Mouse (Mus musculus): ENCODE data around the gene Zmat5.
A peak's percentile ranks its signal among the peaks of the same experiment; 100 is the strongest.
"Not testable (repeated sequence)": the region's sequence is repeated elsewhere in the genome, so short reads cannot be mapped to it uniquely, and the experiment has no call there.

Zmat5 gene

GRCm38 (mm10) chr11:4690353-4690752 is 14.1 kb upstream of the Zmat5 start:
- DNase-seq (ENCODE audit: low spot score): no peak

GRCm38 (mm10) chr11:4691213-4691612 is 13.3 kb upstream of the Zmat5 start:
- no peak for DNase-seq (ENCODE audit: low spot score)

GRCm38 (mm10) chr11:4692162-4692561 is 12.3 kb upstream of the Zmat5 start:
- no peak for DNase-seq (ENCODE audit: low spot score)

- peak; percentile 69 for DNase-seq (ENCODE audit: low spot score)
Observed at GRCm38 (mm10) chr11:4697043-4697983, 7.2 kb upstream of the Zmat5 start.

GRCm38 (mm10) chr11:4700726-4701125 is 3.8 kb upstream of the Zmat5 start:
- no peak for DNase-seq (ENCODE audit: low spot score)

GRCm38 (mm10) chr11:4703688-4704071 is 798 bp upstream of the Zmat5 start:
- peak; percentile 59 for DNase-seq (ENCODE audit: low spot score)

- no peak for DNase-seq (ENCODE audit: low spot score)
Observed at GRCm38 (mm10) chr11:4705178-4705577, 700 bp downstream of the Zmat5 start.

GRCm38 (mm10) chr11:4710188-4710587 is 5.7 kb downstream of the Zmat5 start:
- DNase-seq (ENCODE audit: low spot score): not testable (repeated sequence)

GRCm38 (mm10) chr11:4712822-4713221 is 8.3 kb downstream of the Zmat5 start:
- no peak for DNase-seq (ENCODE audit: low spot score)

- no peak for DNase-seq (ENCODE audit: low spot score)
Observed at GRCm38 (mm10) chr11:4714727-4715126, 10.2 kb downstream of the Zmat5 start.

- no peak for DNase-seq (ENCODE audit: low spot score)
Observed at GRCm38 (mm10) chr11:4715596-4715995, 11.1 kb downstream of the Zmat5 start.

- DNase-seq (ENCODE audit: low spot score): no peak
Observed at GRCm38 (mm10) chr11:4716530-4717236, 12.2 kb downstream of the Zmat5 start.

GRCm38 (mm10) chr11:4718548-4718947 is 14.1 kb downstream of the Zmat5 start:
- no peak for DNase-seq (ENCODE audit: low spot score)

GRCm38 (mm10) chr11:4719961-4720360 is 15.5 kb downstream of the Zmat5 start:
- DNase-seq (ENCODE audit: low spot score): no peak

- DNase-seq (ENCODE audit: low spot score): no peak
Observed at GRCm38 (mm10) chr11:4720393-4720792, 15.9 kb downstream of the Zmat5 start.

- no peak for DNase-seq (ENCODE audit: low spot score)
Observed at GRCm38 (mm10) chr11:4720900-4721580, 16.6 kb downstream of the Zmat5 start.

- no peak for DNase-seq (ENCODE audit: low spot score)
Observed at GRCm38 (mm10) chr11:4721728-4722127, 17.2 kb downstream of the Zmat5 start.

GRCm38 (mm10) chr11:4729603-4730002 is 25.1 kb downstream of the Zmat5 start:
- peak; percentile 92 for DNase-seq (ENCODE audit: low spot score)

GRCm38 (mm10) chr11:4730096-4730495 is 25.6 kb downstream of the Zmat5 start:
- no peak for DNase-seq (ENCODE audit: low spot score)

GRCm38 (mm10) chr11:4730913-4731312 is 26.4 kb downstream of the Zmat5 start:
- no peak for DNase-seq (ENCODE audit: low spot score)

GRCm38 (mm10) chr11:4731781-4732180 is 27.3 kb downstream of the Zmat5 start:
- no peak for DNase-seq (ENCODE audit: low spot score)

- no peak for DNase-seq (ENCODE audit: low spot score)
Observed at GRCm38 (mm10) chr11:4734179-4734578, 29.7 kb downstream of the Zmat5 start.

GRCm38 (mm10) chr11:4736355-4736754 is 31.9 kb downstream of the Zmat5 start:
- no peak for DNase-seq (ENCODE audit: low spot score)

All from MN1 (cell line).